Mouse (Mus musculus) megakaryocyte-erythroid progenitor cell, adult 5 weeks (primary cell): ENCODE measurements around the gene Zfp74. TPM values are rescaled to one million over a fixed set of nuclear protein-coding genes. Genes with fewer than 3 reads are reported as not detected.

Source experiments
- polyA plus RNA-seq: library from polyadenylated mRNA; stranded (reverse); fragments of >175 nt; gene quantifications from 2 replicates; pipeline ENCODE4 v1.2.3, GENCODE M21; 2012

Gene Zfp74
- 13.4 and 15.0 TPM in 2 replicates for polyA plus RNA-seq

GRCm38 (mm10) chr7:29953513-29954401, at the start of gene Zfp74:
TSS of gene Zfp74 (minus strand) at chr7:29954089.

GRCm38 (mm10) chr7:29983690-29984380, 29.9 kb upstream of the Zfp74 start, which contains the start of gene Zfp568:
TSS of gene Zfp568 (plus strand) at chr7:29983955.

GRCm38 (mm10) chr7:29908130-29908950, 45.5 kb downstream of the Zfp74 start, which contains the start of gene Zfp383:
TSS of gene Zfp383 (plus strand) at chr7:29908223.

GRCm38 (mm10) chr7:29905966-29906681, 47.8 kb downstream of the Zfp74 start, which contains the start of gene Zfp27:
TSS of gene Zfp27 (minus strand) at chr7:29906572.

Other genes with a start within 250 kb of the Zfp74 start
- gene Catsperg2, start 227.1 kb downstream of the Zfp74 start, polyA plus RNA-seq, result not detected in 2 replicates
- 2.9 and 3.0 TPM in 2 replicates for gene Zfp84, start 185.5 kb downstream of the Zfp74 start, polyA plus RNA-seq
- 0.51 and 1.00 TPM in 2 replicates for gene Zfp30, start 170.1 kb downstream of the Zfp74 start, polyA plus RNA-seq
- gene Zfp790, start 138.0 kb downstream of the Zfp74 start, polyA plus RNA-seq, result 0.60 and 0.65 TPM in 2 replicates
- gene Zfp940, start 100.4 kb downstream of the Zfp74 start, polyA plus RNA-seq, result 0.49 and 0.50 TPM in 2 replicates
- gene Zfp420, start 94.1 kb downstream of the Zfp74 start, polyA plus RNA-seq, result 0.32 and 0.38 TPM in 2 replicates
- gene Zfp27, start 47.5 kb downstream of the Zfp74 start, polyA plus RNA-seq, result 0.27 and 0.28 TPM in 2 replicates
- 0.16 TPM in 2 replicates for gene Zfp383, start 45.9 kb downstream of the Zfp74 start, polyA plus RNA-seq
- 2.6 and 3.1 TPM in 2 replicates for gene Zfp568, start 29.9 kb upstream of the Zfp74 start, polyA plus RNA-seq
- not detected in 2 replicates for gene Zfp14, start 97.3 kb upstream of the Zfp74 start, polyA plus RNA-seq
- gene Zfp82, start 118.8 kb upstream of the Zfp74 start, polyA plus RNA-seq, result 0.11 and 0.21 TPM in 2 replicates
- gene Gm26920, start 136.3 kb upstream of the Zfp74 start, polyA plus RNA-seq, result not detected in 2 replicates
- gene Zfp566, start 136.4 kb upstream of the Zfp74 start, polyA plus RNA-seq, result 2.1 and 2.5 TPM in 2 replicates
- gene Zfp260, start 140.7 kb upstream of the Zfp74 start, polyA plus RNA-seq, result 0.36 and 0.46 TPM in 2 replicates
- 6.9 and 11.1 TPM in 2 replicates for gene Zfp382, start 167.9 kb upstream of the Zfp74 start, polyA plus RNA-seq
- gene Zfp146, start 215.7 kb upstream of the Zfp74 start, polyA plus RNA-seq, result 11.1 and 15.2 TPM in 2 replicates
- gene Cox7a1, start 230.1 kb upstream of the Zfp74 start, polyA plus RNA-seq, result 1.2 and 1.7 TPM in 2 replicates
- 138 TPM in 2 replicates for gene Capns1, start 244.7 kb upstream of the Zfp74 start, polyA plus RNA-seq